Mouse (Mus musculus) gastrocnemius, adult 18-20 months (tissue): Measurements from ENCODE around the gene Amigo1. TPM values are rescaled to one million over a fixed set of nuclear protein-coding genes. Genes with fewer than 3 reads are reported as not detected.
A peak's percentile ranks its signal among the peaks of the same experiment; 100 is the strongest.

Source experiments
- DNase-seq: peaks from one replicate; pipeline ENCODE4 v3.0.0; 2021; ENCODE audit warnings: low spot score
- long read RNA-seq, 2 experiments: library from polyadenylated mRNA; stranded (forward); transcript quantifications; one replicate each; pipeline ENCODE4 v2.0.0; 2021
- total RNA-seq, 2 experiments: library from RNA; stranded (reverse); gene quantifications; 2 replicates each; pipeline ENCODE4 v1.2.3; 2021

The Amigo1 gene
- 10 to 100 TPM; 23.9 to 26.3 TPM for total RNA-seq
- long read RNA-seq, experiment 1, full-length matches to known transcripts: 36 of 71 reads
- long read RNA-seq, experiment 1, partial matches to known transcripts: 0 of 71 reads
- long read RNA-seq, experiment 1, other reads (novel, unspliced or antisense): 35 of 71 reads
- long read RNA-seq, experiment 2, full-length matches to known transcripts: 36 of 55 reads
- long read RNA-seq, experiment 2, partial matches to known transcripts: 1 of 55 reads
- long read RNA-seq, experiment 2, other reads (novel, unspliced or antisense): 18 of 55 reads

DNA sequence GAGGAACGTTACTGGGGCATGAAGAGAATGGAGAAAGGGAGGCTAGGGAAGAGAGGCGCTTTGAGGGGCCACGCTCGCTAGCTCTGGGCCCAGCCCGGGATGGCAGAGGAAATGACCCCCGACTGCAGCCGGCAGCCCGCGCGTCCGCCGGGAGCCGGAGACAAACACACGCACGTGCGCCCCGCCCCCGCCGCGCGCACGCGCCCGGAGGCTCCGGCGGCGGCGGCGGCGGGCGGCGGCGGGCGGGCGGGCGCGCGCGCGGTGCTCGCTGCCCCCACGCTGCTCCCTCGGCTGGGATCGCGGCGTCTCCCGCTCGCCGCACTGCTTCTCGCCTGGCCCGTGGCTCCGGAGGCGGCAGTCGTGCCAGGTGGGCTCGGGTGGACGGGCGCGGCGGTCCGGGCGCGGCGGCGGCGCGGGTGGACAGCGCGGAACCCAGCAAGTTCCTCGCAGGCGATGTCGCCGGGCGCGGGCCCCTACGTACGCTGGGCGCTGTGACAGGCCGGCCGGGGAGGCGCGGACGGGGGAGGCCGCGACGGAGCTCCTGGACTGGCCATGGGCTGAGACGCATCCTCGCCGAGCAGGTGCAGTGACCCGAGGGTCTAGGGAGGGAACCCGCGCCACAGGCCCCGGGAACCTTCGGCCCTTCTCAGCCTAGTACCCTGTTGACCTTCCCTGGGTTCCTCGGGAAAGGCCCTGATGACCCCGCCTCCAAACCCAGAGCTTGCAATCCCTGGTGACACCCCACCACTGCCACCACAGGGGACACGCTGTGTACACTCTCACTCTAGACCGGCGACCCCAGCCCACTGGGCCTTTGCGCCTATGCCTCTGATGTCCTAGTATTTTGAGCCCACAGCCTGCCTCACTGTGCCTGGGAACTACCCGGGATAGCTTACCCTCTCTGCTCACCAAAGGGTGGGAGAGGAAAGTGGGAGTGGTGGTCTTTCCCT is at the start of gene Amigo1:
Gene Amigo1 (plus strand): TSS at position 238 of the 950 bp plus-strand sequence.
- DNase-seq: no peak

DNA sequence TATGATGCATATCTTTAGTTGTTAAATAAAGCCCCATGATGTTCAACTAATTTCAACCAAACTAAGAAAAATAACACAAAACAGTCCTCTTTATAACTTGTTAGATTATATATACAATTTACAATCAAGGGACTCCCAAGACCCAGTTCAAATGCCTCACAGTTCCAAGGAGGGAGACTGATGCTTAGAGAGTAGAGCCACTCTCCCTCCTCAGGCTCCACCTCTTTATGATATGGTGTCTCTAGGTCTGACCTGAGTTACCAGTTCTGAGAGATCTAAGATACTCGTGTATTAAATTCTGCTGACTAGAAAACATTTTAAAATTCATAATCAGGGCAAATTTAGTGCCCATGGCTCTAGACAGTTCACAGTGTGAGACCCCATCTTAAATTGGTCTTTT is 47.0 kb upstream of the Amigo1 start:
- no peak for DNase-seq

DNA sequence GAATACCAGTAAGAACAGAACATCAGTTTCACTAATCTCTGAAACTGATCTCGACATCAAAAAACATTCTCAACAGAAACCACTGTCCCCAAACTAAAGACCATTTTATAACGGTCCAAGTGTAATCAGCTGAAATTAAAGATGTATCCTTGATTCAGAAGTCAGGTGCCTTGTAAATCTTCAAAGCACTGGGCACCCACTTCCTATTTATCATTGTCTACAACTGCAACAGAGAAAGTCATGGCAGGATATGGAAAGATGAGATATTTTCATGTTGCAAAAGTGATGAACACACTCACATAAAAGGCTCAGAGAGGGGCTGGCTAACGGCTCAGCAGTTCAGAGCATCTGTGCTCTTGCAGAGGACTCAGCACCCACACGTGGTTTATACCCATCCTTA is 45.3 kb upstream of the Amigo1 start:
- no peak for DNase-seq

DNA sequence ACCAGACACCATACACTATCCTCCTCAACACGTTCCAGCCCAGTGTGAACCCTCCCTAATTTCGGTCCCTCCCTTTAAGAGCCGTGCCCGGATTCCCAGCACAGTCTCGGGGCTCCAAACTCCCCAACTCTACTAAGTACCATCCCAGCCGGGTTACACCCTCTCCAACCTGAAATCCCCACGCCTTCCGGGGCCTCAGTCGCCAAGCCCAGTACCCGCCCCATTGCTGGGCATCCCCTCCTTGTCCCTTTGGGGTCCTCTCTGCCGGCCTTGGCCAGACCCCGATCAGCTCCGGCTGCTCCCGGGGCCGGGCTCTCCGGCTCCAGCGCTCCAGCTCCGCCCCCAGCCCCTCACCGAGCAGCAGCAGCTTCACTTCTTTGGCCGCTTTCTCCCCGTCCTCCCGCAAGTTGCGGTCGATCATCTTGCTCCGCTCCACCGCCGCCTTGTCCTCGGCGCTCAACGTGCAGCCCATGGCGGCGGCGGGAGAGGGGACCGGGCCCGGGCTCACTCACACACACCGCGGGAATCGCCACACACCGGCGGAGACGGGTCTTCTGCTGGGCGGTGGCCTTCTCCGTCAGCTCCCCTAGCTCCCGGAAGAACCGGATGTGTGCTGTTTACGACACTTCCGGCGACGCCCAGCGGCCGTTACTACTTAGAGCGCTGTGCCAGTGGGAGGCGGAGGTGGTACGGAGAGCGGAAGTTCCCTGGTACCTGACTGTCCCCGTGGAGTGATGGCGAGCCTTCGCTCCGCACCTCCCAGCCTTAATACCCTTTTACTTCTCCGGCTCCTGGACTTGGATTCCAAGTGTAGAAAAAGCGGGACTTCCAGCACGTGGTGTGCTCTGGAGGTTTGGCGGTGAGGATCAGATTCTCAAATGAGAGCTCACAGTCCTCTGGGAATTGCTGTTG is 40.3 kb upstream of the Amigo1 start, which contains the start of gene Gnai3:
Gene Gnai3 (minus strand): TSS at position 613 of the 912 bp plus-strand sequence.
- DNase-seq: peak; percentile 89

DNA sequence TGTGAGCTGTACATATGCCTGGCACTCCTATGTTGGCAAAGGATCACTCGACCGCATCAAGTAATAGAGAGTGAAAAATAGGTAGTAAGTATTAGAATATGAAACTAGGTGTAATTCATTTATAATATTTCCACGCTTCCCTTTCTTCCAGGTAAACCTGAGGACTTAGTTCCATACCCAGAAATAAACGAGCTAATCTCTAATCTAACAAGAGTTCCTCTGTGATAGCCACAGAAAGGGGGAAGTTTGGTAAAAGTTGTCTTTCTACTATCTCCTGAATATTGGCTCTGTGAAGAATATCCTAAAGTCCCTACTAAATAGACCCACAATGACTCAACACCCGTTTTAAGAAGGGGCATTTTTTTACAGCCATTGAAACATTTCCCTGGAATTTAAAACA is 39.5 kb upstream of the Amigo1 start:
- no peak for DNase-seq

DNA sequence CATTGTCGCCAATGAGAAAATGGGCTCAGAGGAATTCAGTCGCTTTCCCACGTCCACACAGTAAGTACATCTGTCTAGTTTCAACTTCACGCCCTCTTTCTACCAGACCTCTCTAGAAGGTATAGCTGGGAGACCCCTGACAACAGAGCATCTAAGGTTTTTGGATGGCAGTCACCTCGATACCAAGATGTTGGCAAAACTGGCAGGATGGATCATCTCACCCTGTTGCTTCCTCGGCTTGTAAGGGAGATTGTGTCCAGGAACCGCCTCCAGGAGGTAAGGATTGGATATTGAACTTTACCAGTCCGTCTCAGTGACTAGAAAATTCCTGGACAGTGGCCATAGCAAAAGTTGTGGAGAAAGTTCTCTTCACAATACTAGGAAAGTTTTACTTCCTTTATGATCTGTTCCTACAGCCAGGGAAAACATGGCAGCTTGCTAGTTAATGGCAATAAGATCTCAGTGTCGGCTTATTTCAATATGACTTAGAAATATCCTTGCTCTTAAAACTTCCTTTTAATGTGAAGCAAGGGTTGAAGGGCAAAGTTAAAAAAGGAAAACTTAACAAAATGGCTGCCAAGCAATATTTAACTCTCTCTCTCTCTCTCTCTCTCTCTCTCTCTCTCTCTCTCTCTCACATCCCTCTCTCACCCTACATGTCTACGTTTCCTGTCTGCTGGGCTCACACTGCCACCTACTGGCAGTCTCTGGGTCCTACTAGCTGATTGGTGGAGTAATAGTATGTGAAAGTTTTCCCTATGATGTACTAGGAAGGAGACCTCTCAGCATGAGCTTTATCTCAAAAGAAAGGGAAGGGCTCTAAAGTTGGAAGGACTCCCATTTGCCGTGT is 38.5 kb upstream of the Amigo1 start:
- peak; percentile 89 for DNase-seq

DNA sequence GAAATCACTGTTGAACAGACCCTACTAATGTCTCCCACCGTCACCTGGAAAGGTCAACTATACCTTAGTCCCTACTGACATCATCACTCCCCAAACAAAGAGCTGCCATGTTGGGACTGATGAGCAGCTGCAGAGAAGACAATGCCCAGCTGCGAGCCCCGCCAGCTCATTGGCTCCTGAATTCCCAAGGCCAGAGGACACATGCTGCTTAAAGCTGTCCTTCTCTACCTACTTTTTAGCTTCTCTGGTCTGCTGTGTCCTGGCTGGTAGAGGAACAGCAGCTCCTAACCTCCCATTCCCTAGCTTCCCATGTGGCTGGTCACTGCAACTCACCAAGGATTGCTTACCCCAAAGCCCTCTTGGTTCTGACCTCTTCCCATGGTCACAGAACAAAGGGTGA is 33.8 kb upstream of the Amigo1 start:
- no peak for DNase-seq

DNA sequence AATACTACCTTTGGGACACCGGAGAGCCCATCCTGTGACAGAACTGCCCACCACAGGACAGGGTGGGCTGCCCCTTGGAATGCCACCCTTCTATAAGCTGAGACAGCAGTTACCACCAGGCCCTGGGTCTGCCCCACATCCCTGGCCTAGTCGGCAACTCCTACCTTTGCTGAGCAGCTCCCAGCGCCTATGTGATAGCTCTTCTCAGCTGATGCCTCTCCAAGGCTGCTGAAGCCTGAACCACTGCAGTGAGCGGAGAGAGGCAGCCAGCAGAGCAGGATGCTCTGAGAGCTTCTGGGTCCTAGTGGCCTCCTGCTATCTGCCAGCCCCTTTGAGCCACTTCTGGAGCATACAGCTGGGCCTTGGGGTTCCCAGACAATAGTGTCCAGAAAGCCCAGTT is 31.5 kb upstream of the Amigo1 start, which contains the start of gene Gpr61:
Gene Gpr61 (minus strand): TSS at position 227 of the 400 bp plus-strand sequence.
- no peak for DNase-seq

DNA sequence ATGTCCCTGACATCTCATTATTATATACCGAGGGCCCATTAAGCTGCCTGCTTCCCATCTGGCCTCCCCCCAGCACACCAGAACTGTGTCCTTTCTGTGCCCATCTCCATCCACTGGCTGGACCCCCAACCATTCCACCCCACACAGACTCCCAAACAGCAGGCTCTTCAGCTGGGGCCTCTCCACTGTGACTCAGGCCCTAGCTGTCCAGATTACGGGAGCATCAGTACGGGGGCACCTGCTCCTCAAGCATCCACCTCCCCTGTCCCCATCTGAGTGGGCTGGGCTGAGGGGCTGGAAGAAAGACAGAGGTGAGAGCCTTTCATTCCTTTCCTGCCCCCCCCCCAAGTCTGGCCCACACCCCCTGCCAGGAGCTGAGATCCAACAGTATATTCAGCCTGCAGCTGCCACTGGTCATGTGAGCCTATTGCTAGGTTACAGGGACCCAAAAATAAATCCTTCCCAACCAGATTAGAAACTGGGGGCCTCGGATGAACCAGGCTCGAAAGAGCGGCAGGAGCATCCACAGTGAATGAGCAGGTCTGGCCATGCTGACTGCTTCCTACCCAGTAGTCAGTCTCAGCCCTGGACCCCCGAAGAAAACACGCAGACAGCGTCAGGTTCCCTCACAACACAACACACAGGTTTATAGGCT is 27.6 kb upstream of the Amigo1 start:
- DNase-seq: peak; percentile 55

DNA sequence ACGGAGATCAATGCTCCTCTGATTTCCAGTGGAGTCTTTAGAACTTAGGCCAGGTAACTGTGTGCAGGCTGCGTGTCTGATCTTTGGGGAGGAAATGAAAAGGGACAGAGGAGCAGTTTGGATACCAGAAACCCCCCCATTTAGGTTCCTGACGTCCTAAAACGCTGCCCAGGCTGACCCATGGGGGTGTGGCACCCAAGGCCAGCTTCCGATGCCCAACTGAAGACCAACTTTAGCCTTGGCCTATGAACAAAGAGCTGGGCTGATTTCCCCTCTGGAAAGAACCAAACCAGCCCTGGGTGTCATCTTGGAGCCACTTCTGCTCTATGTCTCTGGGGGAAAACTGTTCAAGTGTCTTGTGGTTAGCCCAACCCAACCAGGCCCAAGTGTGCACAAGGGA is 22.0 kb upstream of the Amigo1 start:
- DNase-seq: no peak

DNA sequence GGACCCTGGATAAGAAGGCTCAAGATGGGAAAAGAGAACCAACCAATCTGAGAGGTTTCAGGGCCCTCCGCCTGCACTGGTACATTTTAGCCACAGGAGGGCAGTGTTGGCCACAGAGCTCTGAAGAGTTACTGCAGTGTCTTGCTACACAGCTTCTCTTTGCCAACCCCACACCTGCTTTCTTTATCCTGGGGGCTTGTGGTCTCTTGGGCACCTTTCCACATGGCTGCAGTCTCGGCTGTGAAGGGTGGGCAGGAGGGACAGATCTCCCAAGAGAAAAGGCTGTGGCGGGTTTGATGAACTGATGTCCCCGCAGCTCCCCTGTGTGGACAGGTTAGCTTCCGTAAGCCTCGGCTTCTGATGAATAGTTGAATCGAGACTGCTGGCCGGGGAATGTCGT is 21.3 kb upstream of the Amigo1 start:
- DNase-seq: peak; percentile 90

DNA sequence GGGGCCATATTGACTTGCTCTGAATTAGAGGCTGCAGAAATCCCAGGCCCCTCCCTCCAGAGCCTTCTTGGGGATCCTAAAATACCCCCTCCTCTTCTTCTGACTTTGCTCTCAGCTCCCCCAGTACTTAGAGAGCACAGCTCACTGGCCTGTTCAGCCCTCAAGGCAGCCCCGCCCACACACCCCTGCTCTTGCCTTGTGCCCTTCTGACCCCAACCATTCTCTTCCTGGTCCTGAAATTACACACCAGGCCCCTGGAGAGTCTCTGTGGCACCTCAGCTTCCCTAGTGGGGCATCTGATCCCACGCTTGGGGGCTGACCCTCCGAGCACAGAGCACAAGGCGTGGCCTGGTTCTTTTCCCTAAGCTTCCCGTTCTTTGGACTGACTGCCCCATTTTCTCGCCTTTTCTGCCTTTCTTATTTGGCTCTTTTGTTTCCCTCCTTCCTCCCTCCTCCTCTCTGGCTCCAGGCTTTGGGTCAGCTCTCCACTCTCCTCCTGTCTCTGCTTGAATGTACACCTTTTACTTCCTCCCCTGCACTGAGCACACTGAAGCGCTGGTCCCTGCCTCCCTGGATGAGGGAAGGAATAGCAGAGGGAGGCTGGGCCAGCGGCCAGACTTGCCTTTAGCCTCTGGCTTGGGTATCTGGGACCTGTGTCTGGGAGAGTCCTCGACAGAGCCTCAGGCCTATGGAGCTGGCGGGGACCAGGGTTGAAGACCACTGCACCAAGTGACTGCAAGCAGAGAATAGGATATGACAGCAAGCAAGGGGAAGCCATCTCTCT is 20.4 kb upstream of the Amigo1 start:
- peak; percentile 39 for DNase-seq

DNA sequence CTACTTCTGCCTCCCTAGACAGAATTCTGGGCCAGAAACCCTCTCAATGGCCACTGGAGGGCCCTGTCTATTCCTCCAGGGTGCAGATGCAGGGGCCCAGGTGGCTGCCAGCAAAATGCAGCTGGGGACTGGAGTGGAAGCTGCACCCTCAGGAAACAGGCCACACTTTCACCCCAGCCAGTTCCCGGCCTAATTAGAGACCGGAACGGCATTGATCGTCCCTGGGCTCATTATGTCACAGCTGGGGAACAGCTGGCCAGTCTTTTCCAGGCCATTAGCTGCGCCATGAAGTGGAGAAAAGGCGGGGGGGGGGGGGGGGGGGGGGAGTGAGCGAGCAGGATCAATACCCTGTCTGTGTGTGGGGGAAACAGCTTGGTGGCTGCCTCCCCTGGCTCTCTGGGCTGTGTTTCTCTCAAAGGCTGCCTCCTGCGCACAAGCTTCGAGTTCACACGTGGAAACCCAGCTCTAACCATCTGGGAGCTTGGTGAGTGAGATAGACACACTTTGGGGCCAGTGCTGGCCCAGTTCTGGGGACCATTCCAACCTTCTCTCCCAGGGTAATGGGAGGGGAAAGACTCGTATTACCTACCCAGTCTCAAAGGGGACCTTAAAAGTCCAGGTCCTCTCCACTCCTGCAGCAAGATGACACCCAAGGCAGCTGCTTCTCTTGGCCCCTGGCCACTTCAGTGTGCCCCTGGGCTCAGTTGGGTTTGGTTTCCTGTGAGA is 19.5 kb upstream of the Amigo1 start:
- DNase-seq: peak; percentile 85

DNA sequence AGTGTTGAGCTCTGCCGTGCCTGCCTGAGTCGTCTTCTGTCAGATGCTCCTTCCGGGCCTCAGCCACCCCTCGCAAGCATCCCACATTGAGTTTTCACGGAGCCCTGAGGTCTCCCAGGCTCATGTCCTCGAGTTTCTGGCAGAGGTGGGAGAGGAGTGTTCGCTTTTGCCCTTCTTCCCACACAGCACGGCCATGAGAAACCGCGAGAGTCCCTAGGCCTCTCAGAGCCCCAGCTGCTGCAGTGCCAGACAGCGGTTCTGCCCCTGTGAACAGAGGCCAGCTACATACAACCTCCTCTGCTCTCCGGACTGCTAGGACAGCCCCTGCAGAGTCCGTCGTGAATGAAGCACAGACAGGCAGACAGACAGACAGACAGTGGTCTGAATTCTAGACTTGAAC is 18.6 kb upstream of the Amigo1 start:
- no peak for DNase-seq

DNA sequence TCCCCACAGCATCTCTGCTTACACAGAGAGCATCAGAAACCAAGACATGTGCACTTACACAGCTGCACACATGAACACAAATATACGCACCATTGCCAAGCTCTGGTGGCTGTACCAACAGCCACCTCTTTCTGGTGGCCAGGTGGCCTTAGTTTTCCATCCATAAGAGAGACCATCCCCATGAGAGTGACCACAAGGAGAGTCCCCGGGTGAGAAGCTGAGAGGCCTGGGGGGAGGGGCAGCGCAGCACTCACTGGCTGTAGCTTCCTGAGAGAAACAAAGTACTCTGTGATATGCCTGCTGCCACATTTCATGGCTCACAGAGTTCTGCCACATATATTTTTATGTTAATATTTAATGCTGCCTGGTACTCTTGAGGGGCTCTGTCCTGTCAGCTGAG is 16.9 kb upstream of the Amigo1 start:
- no peak for DNase-seq

DNA sequence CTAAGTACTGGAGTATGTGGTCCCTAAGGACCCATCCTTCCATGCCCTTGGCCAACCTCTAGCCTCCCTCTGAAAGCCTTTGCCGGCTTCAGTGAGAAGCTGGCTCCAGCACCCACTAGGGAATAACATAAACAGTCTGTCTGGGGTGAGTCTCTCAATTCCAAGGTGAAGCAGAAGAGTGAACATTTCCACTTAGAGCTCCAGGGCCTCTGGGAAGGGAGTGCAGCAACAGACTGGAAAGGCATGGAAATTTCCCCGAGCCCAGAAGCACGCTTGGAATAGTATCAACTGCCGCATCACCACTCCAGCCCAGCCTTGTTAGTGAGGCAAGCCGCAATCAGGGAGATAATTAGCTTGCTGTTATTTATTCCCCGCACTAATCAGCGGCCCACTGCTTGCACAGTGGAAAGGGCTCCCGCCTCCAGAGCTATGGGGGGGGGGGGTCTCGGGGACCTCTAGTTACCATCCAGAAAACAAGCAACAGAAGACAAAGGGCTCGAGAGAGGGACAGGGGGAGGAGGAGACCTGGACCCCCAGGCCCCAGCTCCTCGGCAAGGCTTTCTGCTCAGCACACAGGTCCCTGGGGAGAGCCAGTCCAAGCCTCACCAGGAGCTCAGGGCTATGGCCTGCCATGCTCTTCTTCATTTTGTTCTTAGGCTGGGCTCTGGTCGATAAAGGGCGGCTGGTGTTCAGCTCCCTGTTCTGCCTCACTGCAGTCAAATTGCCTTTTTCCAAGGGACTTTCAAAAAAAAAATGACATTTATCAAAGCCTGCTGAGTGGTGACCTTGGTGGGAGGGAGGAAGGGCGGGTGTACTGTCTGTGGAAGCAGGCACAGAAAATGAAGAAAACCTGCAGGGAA is 11.2 kb upstream of the Amigo1 start:
- peak; percentile 56 for DNase-seq
